Mouse (Mus musculus) olfactory bulb, adult 2 months (tissue): ENCODE measurements at regions not wholly inside any gene's neighbourhood (a gene's known extent, or its start where the extent isn't known, plus 50 kb on each side); places are given as distances from the start of the nearest gene placed in this dataset.

Experiments
- H3K27ac ChIP-seq: fragments of 200-500 bp; 2 replicates; pipeline ENCODE4 v1.5.1; 2012; ENCODE audit warnings: low read depth, low read length; ENCODE audit not compliant: insufficient read depth
- H3K4me1 ChIP-seq: fragments of 200-500 bp; 2 replicates; pipeline ENCODE4 v1.6.1; 2012; ENCODE audit warnings: low read length; ENCODE audit not compliant: control insufficient read depth, insufficient read depth
- H3K4me3 ChIP-seq: fragments of 200-500 bp; 2 replicates; pipeline ENCODE4 v1.5.1; 2012; ENCODE audit warnings: mild to moderate bottlenecking, low read depth, low read length, moderate library complexity; ENCODE audit not compliant: insufficient read depth
- CTCF ChIP-seq: fragments of 200-500 bp; IDR thresholded peaks from 2 replicates; pipeline ENCODE4 v1.5.1; 2012; ENCODE audit warnings: low read depth, mild to moderate bottlenecking, low read length, moderate library complexity; ENCODE audit not compliant: insufficient read depth
- POLR2A ChIP-seq: fragments of 200-500 bp; IDR thresholded peaks from 2 replicates; pipeline ENCODE4 v1.6.1; 2012; ENCODE audit warnings: mild to moderate bottlenecking, low read depth, low read length, moderate library complexity; ENCODE audit not compliant: insufficient read depth
- WGBS: fragments of 180-500 bp; shearing (Covaris S2); methylation state at CpG from one replicate; pipeline ENCODE4 v1.1.7; 2018; 5-methylcytosine and 5-hydroxymethylcytosine counted together

DNA sequence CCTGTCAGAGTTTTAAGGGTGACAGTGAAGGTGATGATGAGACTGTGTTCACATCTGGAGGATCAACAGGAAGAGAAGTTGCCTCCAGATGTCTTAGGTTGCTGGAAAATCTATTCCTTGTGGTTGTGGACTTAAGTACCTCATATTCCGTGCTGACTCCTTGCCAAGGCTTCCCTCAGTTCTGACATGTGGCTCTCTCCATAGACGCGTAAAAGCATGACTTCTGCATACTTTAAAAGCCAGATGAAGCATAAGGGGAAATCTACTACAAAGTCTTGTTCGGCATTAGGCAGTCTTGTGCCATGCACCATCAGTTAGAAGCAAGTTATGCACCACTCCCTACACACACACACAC is 269.1 kb upstream of the Cdyl start:
- no peaks in the 10 kb centered on the region for H3K4me1 ChIP-seq
- H3K4me3 ChIP-seq: no peak overlapping the region
- WGBS: 83% methylated on average over 4 of the region's 4 CpGs
- TF ChIP-seq CTCF (no peak), POLR2A (no peak)
- H3K27ac ChIP-seq: no peak overlapping the region

DNA sequence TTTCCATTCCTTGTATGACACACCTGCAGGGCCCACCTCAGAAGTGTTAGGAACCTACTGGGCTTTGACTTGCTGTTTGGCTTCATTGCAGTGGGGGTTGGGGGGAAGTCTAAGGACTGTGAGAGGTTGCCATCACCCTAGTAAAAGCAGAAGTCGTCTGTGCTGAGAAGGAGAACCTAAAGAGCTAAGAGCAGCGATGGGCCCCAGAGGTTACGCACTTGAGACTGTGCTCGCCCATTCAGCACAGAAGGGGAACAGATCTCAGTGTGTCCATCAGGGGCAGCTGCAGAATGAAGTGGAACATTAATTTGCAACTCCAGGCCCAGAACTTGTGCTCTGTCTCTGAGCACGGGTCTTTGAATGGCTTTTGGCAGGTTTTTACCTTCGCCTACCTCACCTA is 267.5 kb upstream of the Cdyl start:
- no peak for TF ChIP-seq CTCF
- 93% methylated on average over 6 of the region's 6 CpGs for WGBS
- H3K4me1 ChIP-seq: no peaks in the 10 kb centered on the region
- H3K4me3 ChIP-seq: no peak overlapping the region
- no peak overlapping the region for H3K27ac ChIP-seq

GRCm38 (mm10) chr13:35395192-35395591 is 264.4 kb upstream of the Cdyl start:
- Histone ChIP-seq H3K27ac (no peak overlapping the region), H3K4me3 (no peak overlapping the region), H3K4me1 (no peaks in the 10 kb centered on the region)
- no peak for TF ChIP-seq CTCF
- no peak for TF ChIP-seq POLR2A
- 68% methylated on average over 4 of the region's 4 CpGs for WGBS

DNA sequence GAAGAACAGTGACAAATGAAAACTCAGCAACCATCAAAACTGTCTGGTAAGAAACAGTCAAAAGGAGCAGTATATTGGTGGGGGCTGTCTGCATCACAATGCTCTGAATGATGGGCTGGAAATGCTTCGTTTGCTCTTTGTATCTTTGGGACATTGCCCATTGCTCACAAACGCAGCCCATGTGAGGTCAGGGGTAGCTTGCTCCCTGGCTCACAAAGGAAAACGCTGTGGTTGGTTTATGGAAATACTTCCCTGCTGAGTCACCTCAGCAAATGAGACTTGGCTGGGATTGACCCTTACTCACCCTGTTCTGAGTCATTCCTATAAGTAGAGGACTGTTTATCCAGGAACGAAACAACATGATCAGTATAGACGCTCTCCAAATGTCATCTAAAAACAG is 264.0 kb upstream of the Cdyl start:
- Histone ChIP-seq H3K4me1 (no peaks in the 10 kb centered on the region), H3K27ac (no peak overlapping the region), H3K4me3 (no peak overlapping the region)
- TF ChIP-seq POLR2A: no peak
- no peak for TF ChIP-seq CTCF
- 22% methylated on average over 5 of the region's 5 CpGs for WGBS

DNA sequence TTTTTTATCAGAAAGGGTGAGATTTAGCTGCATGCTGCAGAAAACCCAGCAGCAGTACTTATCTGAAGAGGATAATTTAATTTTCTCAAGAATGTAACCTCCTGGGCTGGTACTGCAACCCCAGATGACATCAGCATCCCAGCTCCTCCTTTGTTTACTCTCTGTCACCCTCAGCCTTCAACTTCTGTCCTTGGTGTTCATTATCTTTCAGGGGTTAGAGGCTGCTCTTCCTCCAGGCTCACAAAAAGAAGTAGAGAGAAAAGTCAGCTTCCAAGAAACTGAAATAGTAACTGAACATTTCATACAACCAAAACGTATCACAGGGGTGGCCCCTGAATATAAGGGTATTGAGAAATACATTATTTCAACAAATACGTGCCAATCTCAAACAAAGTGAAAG is 262.5 kb upstream of the Cdyl start:
- 79% methylated on average over 2 of the region's 2 CpGs for WGBS
- TF ChIP-seq POLR2A: no peak
- no peak for TF ChIP-seq CTCF

GRCm38 (mm10) chr13:35398192-35398591 is 261.4 kb upstream of the Cdyl start:
- H3K4me1 ChIP-seq: no peaks in the 10 kb centered on the region
- H3K27ac ChIP-seq: no peak overlapping the region
- WGBS: 73% methylated on average over 8 of the region's 8 CpGs
- TF ChIP-seq CTCF (no peak), POLR2A (no peak)
- no peak overlapping the region for H3K4me3 ChIP-seq

More for the DNA sequence above, 262.5 kb upstream of the Cdyl start:
- Histone ChIP-seq H3K27ac (no peak overlapping the region), H3K4me3 (no peak overlapping the region), H3K4me1 (no peaks in the 10 kb centered on the region)

DNA sequence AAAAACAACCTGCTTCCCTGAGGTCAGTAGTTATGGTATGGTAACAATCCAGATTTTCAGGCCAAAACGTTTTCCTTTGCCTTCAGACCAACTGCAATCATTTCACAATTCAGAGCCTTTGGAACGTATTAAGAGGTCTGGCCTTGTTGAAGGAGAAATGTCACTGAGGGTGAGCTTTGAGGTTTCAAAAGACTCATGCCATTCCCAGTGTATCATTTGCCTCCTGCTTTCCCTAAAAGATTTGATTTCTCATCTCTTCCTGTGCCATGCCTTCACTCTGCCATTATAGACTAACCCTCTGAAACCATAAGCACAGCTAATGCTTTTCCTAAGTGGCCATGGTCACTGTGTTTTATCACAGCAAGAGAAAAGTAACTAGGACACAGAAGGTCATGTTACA is 256.8 kb upstream of the Cdyl start:
- TF ChIP-seq CTCF (no peak), POLR2A (no peak)
- no peak overlapping the region for H3K4me3 ChIP-seq
- 85% methylated on average over 2 of the region's 2 CpGs for WGBS
- H3K4me1 ChIP-seq: no peaks in the 10 kb centered on the region
- H3K27ac ChIP-seq: no peak overlapping the region

DNA sequence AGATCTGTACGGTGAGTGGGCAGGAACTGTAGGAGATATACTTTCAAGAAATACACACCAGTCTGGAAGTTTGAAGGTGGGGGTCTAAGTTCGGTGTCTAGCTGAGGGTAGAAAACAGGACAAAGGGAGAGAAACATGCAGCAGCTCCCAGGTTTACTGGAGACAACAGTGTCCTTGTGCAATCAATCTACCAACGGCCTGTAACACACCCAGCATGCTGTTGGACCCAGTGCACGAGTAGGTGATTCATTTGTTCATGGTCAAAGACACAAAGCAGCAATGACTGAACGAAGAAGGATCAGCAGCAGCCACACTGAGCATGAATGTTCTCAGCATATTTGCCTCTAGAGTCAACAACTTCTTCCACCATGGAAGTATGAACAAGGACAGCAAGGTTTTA is 255.2 kb upstream of the Cdyl start:
- TF ChIP-seq POLR2A (no peak), CTCF (no peak)
- Histone ChIP-seq H3K4me1 (no peaks in the 10 kb centered on the region), H3K27ac (no peak overlapping the region), H3K4me3 (no peak overlapping the region)
- 86% methylated on average over 5 of the region's 5 CpGs for WGBS

DNA sequence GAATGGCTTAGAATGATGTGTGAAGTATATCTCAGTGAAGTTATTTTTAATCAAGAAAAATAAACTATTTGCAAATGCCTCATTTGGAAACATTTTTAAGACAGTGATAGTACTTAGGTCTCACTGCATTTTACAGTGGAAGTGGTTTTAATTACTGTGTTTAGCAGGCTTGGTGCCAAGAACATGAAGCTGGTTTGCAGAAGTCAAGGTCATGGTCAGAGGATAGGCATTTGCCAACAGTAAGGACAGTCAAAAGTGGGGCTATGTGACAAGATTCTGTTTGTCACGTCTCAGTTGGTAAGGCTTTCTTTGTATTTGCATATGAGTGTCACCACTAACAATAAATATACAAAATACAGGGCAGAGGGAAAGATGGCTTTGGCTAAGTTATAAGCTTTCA is 254.2 kb upstream of the Cdyl start:
- TF ChIP-seq POLR2A: no peak
- no peak for TF ChIP-seq CTCF
- WGBS: 62% methylated on average over 1 of the region's 1 CpGs
- no peak overlapping the region for H3K4me3 ChIP-seq
- H3K4me1 ChIP-seq: no peaks in the 10 kb centered on the region
- H3K27ac ChIP-seq: no peak overlapping the region

GRCm38 (mm10) chr13:35417500-35417899 is 242.1 kb upstream of the Cdyl start:
- no peak overlapping the region for H3K27ac ChIP-seq
- WGBS: 94% methylated on average over 4 of the region's 4 CpGs
- no peaks in the 10 kb centered on the region for H3K4me1 ChIP-seq
- no peak overlapping the region for H3K4me3 ChIP-seq
- TF ChIP-seq CTCF: no peak
- no peak for TF ChIP-seq POLR2A
